7 mouse cellular contexts compared by ENCODE assay signal in genomic region chr9:110476124-110477091, GRCm38 (mm10). TPM values are rescaled to one million over a fixed set of nuclear protein-coding genes. Genes with fewer than 3 reads are reported as not detected.
DNase-seq lines count a peak whose midpoint lies in the region; ATAC-seq lines count a peak whose summit lies in the region.

Gene Klhl18 (minus strand): TSS chr9:110476694.
Gene Kif9 (plus strand): TSS chr9:110476958.

- under 1% methylated on average over 53 of the region's 53 CpGs for WGBS in embryonic facial prominence, embryonic 12.5 days
- under 1% methylated on average over 53 of the region's 53 CpGs for WGBS in limb, embryonic 11.5 days
- WGBS in midbrain, embryonic 14.5 days = under 1% methylated on average over 53 of the region's 53 CpGs

- H3K27me3 ChIP-seq in embryonic facial prominence, embryonic 12.5 days = no peaks in the 10 kb centered on the region; the same call in 1 of the 2 replicates
- H3K27me3 ChIP-seq in limb, embryonic 11.5 days (ENCODE audit: control insufficient read depth, insufficient read depth, low read length) = no peaks in the 10 kb centered on the region
- H3K27me3 ChIP-seq in midbrain, embryonic 14.5 days (ENCODE audit: control insufficient read depth, insufficient read depth, low read length) = no peaks in the 10 kb centered on the region

- H3K4me2 ChIP-seq in embryonic facial prominence, embryonic 12.5 days (replicated peaks) = peak within 1 kb of the TSS; percentile 80
- H3K4me2 ChIP-seq in limb, embryonic 11.5 days (ENCODE audit: low read depth, severe bottlenecking) = peak within 1 kb of the TSS; percentile 62
- peak within 1 kb of the TSS; percentile 91 for H3K4me2 ChIP-seq in midbrain, embryonic 14.5 days (ENCODE audit: low read length)

- peak within 1 kb of the TSS; percentile 71 for H3K9ac ChIP-seq in embryonic facial prominence, embryonic 12.5 days
- H3K9ac ChIP-seq in limb, embryonic 11.5 days (ENCODE audit: low read length) = peak within 1 kb of the TSS; percentile 72
- peak within 1 kb of the TSS; percentile 75 for H3K9ac ChIP-seq in midbrain, embryonic 14.5 days (replicated peaks; ENCODE audit: low read length)

- H3K9me3 ChIP-seq in embryonic facial prominence, embryonic 12.5 days = no peaks in the 10 kb centered on the region
- no peaks in the 10 kb centered on the region for H3K9me3 ChIP-seq in limb, embryonic 11.5 days (ENCODE audit: control insufficient read depth, low read length)
- no peaks in the 10 kb centered on the region for H3K9me3 ChIP-seq in midbrain, embryonic 14.5 days (ENCODE audit: control insufficient read depth, low read length)

- peak within 1 kb of the TSS; percentile 83 for H3K27ac ChIP-seq in embryonic facial prominence, embryonic 12.5 days
- H3K27ac ChIP-seq in limb, embryonic 11.5 days (replicated peaks; ENCODE audit: low read depth, low read length) = peak within 1 kb of the TSS; percentile 65; the same call in 1 of the 2 replicates
- peak within 1 kb of the TSS; percentile 90 for H3K27ac ChIP-seq in midbrain, embryonic 14.5 days (replicated peaks; ENCODE audit: low read depth, low read length)

- H3K36me3 ChIP-seq in embryonic facial prominence, embryonic 12.5 days = no peaks in the 10 kb centered on the region; the same call in 1 of the 2 replicates
- no peaks in the 10 kb centered on the region for H3K36me3 ChIP-seq in limb, embryonic 11.5 days (ENCODE audit: control insufficient read depth, insufficient read depth, low read length)
- H3K36me3 ChIP-seq in midbrain, embryonic 14.5 days (ENCODE audit: control insufficient read depth, insufficient read depth, low read length) = 0 out of 2 replicates have a peak, but pooled peaks cover 3% of the 10 kb centered on the region

- peaks cover 10% of the 10 kb centered on the region for H3K4me1 ChIP-seq in embryonic facial prominence, embryonic 12.5 days
- peaks cover 7% of the 10 kb centered on the region for H3K4me1 ChIP-seq in limb, embryonic 11.5 days (ENCODE audit: control insufficient read depth, insufficient read depth, low read length)
- H3K4me1 ChIP-seq in midbrain, embryonic 14.5 days (ENCODE audit: control insufficient read depth, insufficient read depth, low read length) = peaks cover 7% of the 10 kb centered on the region

- DNase-seq in adrenal gland, postnatal 25 days = peak; percentile 97
- peak; percentile 99 for DNase-seq in heart, adult 11 months
- DNase-seq in kidney, adult 18-20 months = peak; percentile 99
- peak; percentile 98 for DNase-seq in limb, embryonic 11.5 days (ENCODE audit: low spot score)
- DNase-seq in midbrain, embryonic 14.5 days = peak; percentile 99
- peak; percentile 92 to 97 for DNase-seq in spleen, adult 18-20 months

- H3K4me3 ChIP-seq in embryonic facial prominence, embryonic 12.5 days = peak within 1 kb of the TSS; percentile 67
- peak within 1 kb of the TSS; percentile 77 for H3K4me3 ChIP-seq in limb, embryonic 11.5 days (ENCODE audit: low read depth, low read length)
- peak within 1 kb of the TSS; percentile 72 for H3K4me3 ChIP-seq in midbrain, embryonic 14.5 days (replicated peaks; ENCODE audit: low read depth, low read length)

- peak; percentile 97 for ATAC-seq in embryonic facial prominence, embryonic 12.5 days (ENCODE audit: insufficient number of reproducible peaks, insufficient read depth, low FRiP score, low TSS enrichment)
- ATAC-seq in limb, embryonic 11.5 days (ENCODE audit: insufficient number of reproducible peaks, low FRiP score, low TSS enrichment, low read depth) = peak; percentile 99
- ATAC-seq in midbrain, embryonic 14.5 days (ENCODE audit: low FRiP score, low TSS enrichment) = peak; percentile 99

RNA-seq across cellular contexts. Expression of gene Klhl18, which starts in this region (rescaled TPM):
- total RNA-seq in adrenal gland, postnatal 25 days (2021) = 11.9 and 12.1 TPM in 2 replicates
- 10.3 and 10.9 TPM in 2 replicates for polyA plus RNA-seq in embryonic facial prominence, embryonic 12.5 days (2016; fragmentation: Nextera tagmentation; extraction: Ambion mirVana)
- polyA plus RNA-seq in limb, embryonic 11.5 days (2014; fragmentation: Nextera tagmentation; extraction: Ambion mirVana) = 9.2 and 9.4 TPM in 2 replicates
- 18.7 and 20.4 TPM in 2 replicates for polyA plus RNA-seq in midbrain, embryonic 14.5 days (2014; fragmentation: Nextera tagmentation; extraction: Ambion mirVana)

RNA-seq across cellular contexts. Expression of gene Kif9, which starts in this region (rescaled TPM):
- total RNA-seq in adrenal gland, postnatal 25 days (2021) = 0.71 and 1.2 TPM in 2 replicates
- polyA plus RNA-seq in embryonic facial prominence, embryonic 12.5 days (2016; fragmentation: Nextera tagmentation; extraction: Ambion mirVana) = 1.4 and 1.5 TPM in 2 replicates
- polyA plus RNA-seq in limb, embryonic 11.5 days (2014; fragmentation: Nextera tagmentation; extraction: Ambion mirVana) = 0.35 and 0.57 TPM in 2 replicates
- 2.4 and 3.4 TPM in 2 replicates for polyA plus RNA-seq in midbrain, embryonic 14.5 days (2014; fragmentation: Nextera tagmentation; extraction: Ambion mirVana)

Comparison
In these comparisons a context has a peak if more than half of its experiments do, and no peak if none do; other contexts are left out.
1. Peak in every context shown above with its lines: DNase-seq, ATAC-seq, H3K4me3 ChIP-seq and H3K27ac ChIP-seq.